Mouse (Mus musculus): Measurements from ENCODE around the gene Olfr330.
"Not testable (repeated sequence)": the region's sequence is repeated elsewhere in the genome, so short reads cannot be mapped to it uniquely, and the experiment has no call there.

Olfr330 gene

GRCm38 (mm10) chr11:58534736-58535135 is at the start of gene Olfr330:
Olfr330 (minus strand) TSS chr11:58534836.
- DNase-seq (ENCODE audit: low read depth) = not testable (repeated sequence)

GRCm38 (mm10) chr11:58578636-58579035 is 44.0 kb upstream of the Olfr330 start:
- no peak for DNase-seq (ENCODE audit: low read depth)

- no peak for DNase-seq (ENCODE audit: low read depth)
These were observed 42.8 kb upstream of the Olfr330 start, which contains the start of gene Olfr325 for GRCm38 (mm10) chr11:58577430-58577829. Olfr325 (plus strand) TSS chr11:58577730.

GRCm38 (mm10) chr11:58570405-58570804 is 35.8 kb upstream of the Olfr330 start, which contains the start of gene Olfr224:
Olfr224 (minus strand) TSS chr11:58570553.
- DNase-seq (ENCODE audit: low read depth) = no peak

- no peak for DNase-seq (ENCODE audit: low read depth)
These were observed 20.9 kb upstream of the Olfr330 start, which contains the start of gene Olfr328 for GRCm38 (mm10) chr11:58555536-58555935. Olfr328 (minus strand) TSS chr11:58555636.

GRCm38 (mm10) chr11:58546322-58546721 is 11.7 kb upstream of the Olfr330 start, which contains the start of gene Olfr329-ps:
Olfr329-ps (minus strand) TSS chr11:58546422.
- DNase-seq (ENCODE audit: low read depth) = no peak

- not testable (repeated sequence) for DNase-seq (ENCODE audit: low read depth)
These were observed 14.9 kb downstream of the Olfr330 start for GRCm38 (mm10) chr11:58519756-58520155.

GRCm38 (mm10) chr11:58518916-58519315 is 15.7 kb downstream of the Olfr330 start:
- DNase-seq (ENCODE audit: low read depth) = not testable (repeated sequence)

GRCm38 (mm10) chr11:58509058-58509457 is 25.6 kb downstream of the Olfr330 start:
- DNase-seq (ENCODE audit: low read depth) = not testable (repeated sequence)

- DNase-seq (ENCODE audit: low read depth) = not testable (repeated sequence)
These were observed 32.2 kb downstream of the Olfr330 start, which contains the start of gene Olfr331 for GRCm38 (mm10) chr11:58502472-58502871. Olfr331 (minus strand) TSS chr11:58502572.

GRCm38 (mm10) chr11:58499290-58499689 is 35.3 kb downstream of the Olfr330 start:
- no peak for DNase-seq (ENCODE audit: low read depth)

GRCm38 (mm10) chr11:58498761-58499160 is 35.9 kb downstream of the Olfr330 start:
- no peak for DNase-seq (ENCODE audit: low read depth)

GRCm38 (mm10) chr11:58492455-58492854 is 42.2 kb downstream of the Olfr330 start, which contains the start of gene Olfr332:
Olfr332 (minus strand) TSS chr11:58492555.
- no peak for DNase-seq (ENCODE audit: low read depth)
